Mouse (Mus musculus): Measurements from ENCODE around the gene Hist1h2bf. TPM values are rescaled to one million over a fixed set of nuclear protein-coding genes. Genes with fewer than 3 reads are reported as not detected.

The Hist1h2bf gene
- polyA plus RNA-seq, 1 experiment from 2014 or later = 1.3 TPM

GRCm38 (mm10) chr13:23523976-23524375, 50.0 kb downstream of the Hist1h2bf start:
- Histone ChIP-seq H3K36me3 (ENCODE audit: control insufficient read depth, insufficient read depth) (no peaks in the 10 kb centered on the region), H3K9me3 (ENCODE audit: control insufficient read depth) (no peaks in the 10 kb centered on the region), H3K4me3 (ENCODE audit: low read depth, low read length) (no peak overlapping the region), H3K27me3 (replicated peaks; ENCODE audit: control insufficient read depth, insufficient read depth, low read length) (no peaks in the 10 kb centered on the region), H3K4me2 (replicated peaks; ENCODE audit: low read depth) (no peak overlapping the region), H3K27ac (ENCODE audit: low read depth, low read length) (no peak overlapping the region), H3K4me1 (replicated peaks; ENCODE audit: control insufficient read depth, insufficient read depth, low read length) (peaks cover 6% of the 10 kb centered on the region; the same call in 1 of the 2 replicates), H3K9ac (ENCODE audit: low read depth, low read length) (no peak overlapping the region)
- ATAC-seq = no peak
- no peak for TF ChIP-seq CTCF (IDR thresholded peaks at IDR 0.05; ENCODE audit: low read depth)
- WGBS = 36% methylated on average over 5 of the region's 5 CpGs

Small RNA genes lying within 50 kb of the gene (microRNA-seq; reads per million reads assigned to microRNA genes)
- gene Gm44297 (not detected), gene Gm44359 (not detected), gene Gm44394 (not detected)

Other genes with a start within 250 kb of the Hist1h2bf start
- 15.6 and 17.2 TPM in 2 replicates for gene Zfp322a, start 205.0 kb downstream of the Hist1h2bf start, polyA plus RNA-seq (2015; fragmentation: Nextera tagmentation; extraction: Ambion mirVana)
- 5.1 and 5.6 TPM in 2 replicates for gene Abt1, start 150.3 kb downstream of the Hist1h2bf start, polyA plus RNA-seq (2015; fragmentation: Nextera tagmentation; extraction: Ambion mirVana)
- not detected in 2 replicates for gene Btn1a1, start 108.3 kb downstream of the Hist1h2bf start, polyA plus RNA-seq (2015; fragmentation: Nextera tagmentation; extraction: Ambion mirVana)
- not detected in 2 replicates for gene Btn2a2, start 85.3 kb downstream of the Hist1h2bf start, polyA plus RNA-seq (2015; fragmentation: Nextera tagmentation; extraction: Ambion mirVana)
- 6.1 and 8.1 TPM in 2 replicates for gene Hist1h4h, start 43.1 kb downstream of the Hist1h2bf start, polyA plus RNA-seq (2015; fragmentation: Nextera tagmentation; extraction: Ambion mirVana)
- gene Hist1h2af, start 40.3 kb downstream of the Hist1h2bf start, polyA plus RNA-seq (2015; fragmentation: Nextera tagmentation; extraction: Ambion mirVana) = 2.7 and 3.0 TPM in 2 replicates
- gene Hist1h3g, start 38.8 kb downstream of the Hist1h2bf start, polyA plus RNA-seq (2015; fragmentation: Nextera tagmentation; extraction: Ambion mirVana) = 1.2 and 2.1 TPM in 2 replicates
- 0.18 and 0.23 TPM in 2 replicates for gene Hist1h2bh, start 30.8 kb downstream of the Hist1h2bf start, polyA plus RNA-seq (2015; fragmentation: Nextera tagmentation; extraction: Ambion mirVana)
- 0.37 TPM in 1 of 2 replicates, not detected in the other for gene Hist1h3f, start 30.1 kb downstream of the Hist1h2bf start, polyA plus RNA-seq (2015; fragmentation: Nextera tagmentation; extraction: Ambion mirVana)
- 0.46 TPM in 1 of 2 replicates, not detected in the other for gene Hist1h4f, start 22.5 kb downstream of the Hist1h2bf start, polyA plus RNA-seq (2015; fragmentation: Nextera tagmentation; extraction: Ambion mirVana)
- gene Hist1h1d, start 20.9 kb downstream of the Hist1h2bf start, polyA plus RNA-seq (2015; fragmentation: Nextera tagmentation; extraction: Ambion mirVana) = 0.13 and 0.21 TPM in 2 replicates
- 2.2 and 2.4 TPM in 2 replicates for gene Hist1h3e, start 11.8 kb downstream of the Hist1h2bf start, polyA plus RNA-seq (2015; fragmentation: Nextera tagmentation; extraction: Ambion mirVana)
- 17.7 and 24.0 TPM in 2 replicates for gene Hist1h2ae, start 3.0 kb downstream of the Hist1h2bf start, polyA plus RNA-seq (2015; fragmentation: Nextera tagmentation; extraction: Ambion mirVana)
- 3.1 and 4.4 TPM in 2 replicates for gene Hist1h2bg, start 2.8 kb downstream of the Hist1h2bf start, polyA plus RNA-seq (2015; fragmentation: Nextera tagmentation; extraction: Ambion mirVana)
- 0.97 and 1.3 TPM in 2 replicates for gene Hist1h2ad, start 185 bp upstream of the Hist1h2bf start, polyA plus RNA-seq (2015; fragmentation: Nextera tagmentation; extraction: Ambion mirVana)
- gene Hist1h3d, start 1.6 kb upstream of the Hist1h2bf start, polyA plus RNA-seq (2015; fragmentation: Nextera tagmentation; extraction: Ambion mirVana) = 1.6 and 2.3 TPM in 2 replicates
- gene Hist1h4d, start 7.4 kb upstream of the Hist1h2bf start, polyA plus RNA-seq (2015; fragmentation: Nextera tagmentation; extraction: Ambion mirVana) = 34.7 and 35.3 TPM in 2 replicates
- 0.30 and 0.46 TPM in 2 replicates for gene Hist1h2be, start 46.9 kb upstream of the Hist1h2bf start, polyA plus RNA-seq (2015; fragmentation: Nextera tagmentation; extraction: Ambion mirVana)
- gene Hist1h1e, start 48.4 kb upstream of the Hist1h2bf start, polyA plus RNA-seq (2015; fragmentation: Nextera tagmentation; extraction: Ambion mirVana) = 6.8 and 6.9 TPM in 2 replicates
- 0.46 TPM in 2 replicates for gene Hist1h2ac, start 109.8 kb upstream of the Hist1h2bf start, polyA plus RNA-seq (2015; fragmentation: Nextera tagmentation; extraction: Ambion mirVana)
- 211 and 224 TPM in 2 replicates for gene Hist1h2bc, start 110.0 kb upstream of the Hist1h2bf start, polyA plus RNA-seq (2015; fragmentation: Nextera tagmentation; extraction: Ambion mirVana)
- gene Hist1h1t, start 121.6 kb upstream of the Hist1h2bf start, polyA plus RNA-seq (2015; fragmentation: Nextera tagmentation; extraction: Ambion mirVana) = not detected in 2 replicates
- gene Hist1h4c, start 124.3 kb upstream of the Hist1h2bf start, polyA plus RNA-seq (2015; fragmentation: Nextera tagmentation; extraction: Ambion mirVana) = 2.9 and 3.0 TPM in 2 replicates
- 12.5 TPM in 2 replicates for gene Hfe, start 136.7 kb upstream of the Hist1h2bf start, polyA plus RNA-seq (2015; fragmentation: Nextera tagmentation; extraction: Ambion mirVana)
- 105 and 107 TPM in 2 replicates for gene Hist1h1c, start 164.6 kb upstream of the Hist1h2bf start, polyA plus RNA-seq (2015; fragmentation: Nextera tagmentation; extraction: Ambion mirVana)
- gene Hist1h3c, start 171.4 kb upstream of the Hist1h2bf start, polyA plus RNA-seq (2015; fragmentation: Nextera tagmentation; extraction: Ambion mirVana) = 1.2 and 1.4 TPM in 2 replicates
- gene Hist1h2bb, start 172.5 kb upstream of the Hist1h2bf start, polyA plus RNA-seq (2015; fragmentation: Nextera tagmentation; extraction: Ambion mirVana) = 0.37 and 0.48 TPM in 2 replicates
- gene Hist1h2ab, start 176.9 kb upstream of the Hist1h2bf start, polyA plus RNA-seq (2015; fragmentation: Nextera tagmentation; extraction: Ambion mirVana) = 11.7 and 12.1 TPM in 2 replicates
- 1.3 and 1.5 TPM in 2 replicates for gene Hist1h3b, start 178.1 kb upstream of the Hist1h2bf start, polyA plus RNA-seq (2015; fragmentation: Nextera tagmentation; extraction: Ambion mirVana)
- 0.76 and 1.4 TPM in 2 replicates for gene Hist1h4b, start 182.8 kb upstream of the Hist1h2bf start, polyA plus RNA-seq (2015; fragmentation: Nextera tagmentation; extraction: Ambion mirVana)
- gene Hist1h4a, start 187.0 kb upstream of the Hist1h2bf start, polyA plus RNA-seq (2015; fragmentation: Nextera tagmentation; extraction: Ambion mirVana) = 0.43 TPM in 1 of 2 replicates, not detected in the other
- gene Hist1h3a, start 188.2 kb upstream of the Hist1h2bf start, polyA plus RNA-seq (2015; fragmentation: Nextera tagmentation; extraction: Ambion mirVana) = 4.1 and 4.5 TPM in 2 replicates
- gene Hist1h1a, start 189.5 kb upstream of the Hist1h2bf start, polyA plus RNA-seq (2015; fragmentation: Nextera tagmentation; extraction: Ambion mirVana) = 0.60 and 0.85 TPM in 2 replicates
- 0.10 TPM in 1 of 2 replicates, not detected in the other for gene Trim38, start 195.7 kb upstream of the Hist1h2bf start, polyA plus RNA-seq (2015; fragmentation: Nextera tagmentation; extraction: Ambion mirVana)
- gene Slc17a2, start 232.8 kb upstream of the Hist1h2bf start, polyA plus RNA-seq (2015; fragmentation: Nextera tagmentation; extraction: Ambion mirVana) = 0.05 TPM in 1 of 2 replicates, not detected in the other